Mouse (Mus musculus) v-Abl transformed pro-B cells (cell line): ENCODE data around the gene Efna5.

Experiments used
- in situ Hi-C, 2 experiments: fragments of 400-800 bp; cut with MboI; formaldehyde crosslinking; loops; one replicate each; pipeline ENCODE4 v1.15.1; 2025; ENCODE audit not compliant: unreplicated experiment in 2 of 2

Gene Efna5

GRCm38 (mm10) chr17:62721595-62721994 lies 159.5 kb downstream of the Efna5 start:
- in situ Hi-C loops = no loop called here

- in situ Hi-C loops = no loop called here
These were observed 160.2 kb downstream of the Efna5 start for GRCm38 (mm10) chr17:62720740-62721450.

GRCm38 (mm10) chr17:62717426-62718131 lies 163.5 kb downstream of the Efna5 start:
- in situ Hi-C loops = no loop called here

- in situ Hi-C loops = no loop called here
These were observed 167.7 kb downstream of the Efna5 start for GRCm38 (mm10) chr17:62713455-62713854.

GRCm38 (mm10) chr17:62706418-62706817 lies 174.7 kb downstream of the Efna5 start:
- in situ Hi-C loops = no loop called here

GRCm38 (mm10) chr17:62702020-62702814 lies 178.9 kb downstream of the Efna5 start:
- in situ Hi-C loops = no loop called here

- in situ Hi-C loops = no loop called here
These were observed 180.1 kb downstream of the Efna5 start for GRCm38 (mm10) chr17:62700791-62701602.

- in situ Hi-C loops = no loop called here
These were observed 186.1 kb downstream of the Efna5 start for GRCm38 (mm10) chr17:62694958-62695437.

- in situ Hi-C loops = no loop called here
These were observed 188.9 kb downstream of the Efna5 start for GRCm38 (mm10) chr17:62692242-62692641.

- in situ Hi-C loops = no loop called here
These were observed 189.9 kb downstream of the Efna5 start for GRCm38 (mm10) chr17:62691201-62691715.

GRCm38 (mm10) chr17:62690256-62690655 lies 190.9 kb downstream of the Efna5 start:
- in situ Hi-C loops = no loop called here

- in situ Hi-C loops = no loop called here
These were observed 191.5 kb downstream of the Efna5 start for GRCm38 (mm10) chr17:62689646-62690045.

GRCm38 (mm10) chr17:62687369-62687768 lies 193.7 kb downstream of the Efna5 start:
- in situ Hi-C loops = no loop called here

- in situ Hi-C loops = no loop called here
These were observed 195.9 kb downstream of the Efna5 start for GRCm38 (mm10) chr17:62685181-62685580.

GRCm38 (mm10) chr17:62683142-62683541 lies 198.0 kb downstream of the Efna5 start:
- in situ Hi-C loops = no loop called here

GRCm38 (mm10) chr17:62681726-62682125 lies 199.4 kb downstream of the Efna5 start:
- in situ Hi-C loops = no loop called here

- in situ Hi-C loops = no loop called here
These were observed 200.4 kb downstream of the Efna5 start for GRCm38 (mm10) chr17:62680737-62681136.

GRCm38 (mm10) chr17:62676832-62677231 lies 204.3 kb downstream of the Efna5 start:
- in situ Hi-C loops = no loop called here

- in situ Hi-C loops = no loop called here
These were observed 204.7 kb downstream of the Efna5 start for GRCm38 (mm10) chr17:62676409-62676808.

GRCm38 (mm10) chr17:62675811-62676255 lies 205.3 kb downstream of the Efna5 start:
- in situ Hi-C loops = no loop called here
